Mouse (Mus musculus) thymus, postnatal 0 days (tissue): ENCODE data around the gene Gm20388. TPM values are rescaled to one million over a fixed set of nuclear protein-coding genes. Genes with fewer than 3 reads are reported as not detected.
A peak's percentile ranks its signal among the peaks of the same experiment; 100 is the strongest.

ENCODE experiments used
- DNase-seq: peaks from one replicate; pipeline ENCODE4 v3.0.0-alpha.2; 2015; ENCODE audit warnings: low spot score
- polyA plus RNA-seq: library from polyadenylated mRNA; unstranded; fragments of >200 nt; fragmentation: Nextera tagmentation; extraction: Ambion mirVana; gene quantifications from 2 replicates; pipeline ENCODE4 v1.2.1, GENCODE M21; 2015

The Gm20388 gene
- polyA plus RNA-seq, 1 experiment from 2014 or later = not detected

- no peak for DNase-seq
These were observed 1821.1 kb downstream of the Gm20388 start for GRCm38 (mm10) chr8:121731471-121732333.

DNA sequence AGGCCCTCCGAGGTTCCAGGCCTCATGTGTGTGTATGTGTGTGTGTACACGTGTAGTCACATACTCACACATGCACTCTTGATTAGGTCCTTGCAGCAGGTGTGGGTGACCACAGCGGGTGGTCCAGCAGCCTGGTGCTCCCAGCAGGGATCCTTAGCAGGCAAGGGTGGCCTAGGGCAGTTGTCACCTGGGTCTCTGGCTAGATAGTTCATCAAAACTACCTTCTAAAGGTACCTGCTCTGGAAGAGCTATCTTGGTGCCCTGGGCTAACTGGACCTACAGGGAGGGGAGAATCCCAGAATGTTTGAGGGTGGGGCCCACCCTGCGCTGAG, 1821.7 kb downstream of the Gm20388 start:
- DNase-seq = no peak

- no peak for DNase-seq
These were observed 1823.6 kb downstream of the Gm20388 start for GRCm38 (mm10) chr8:121734262-121734661.

GRCm38 (mm10) chr8:121736236-121736635, 1825.6 kb downstream of the Gm20388 start:
- peak; percentile 36 for DNase-seq

- DNase-seq = no peak
These were observed 1830.1 kb downstream of the Gm20388 start for GRCm38 (mm10) chr8:121740721-121741120.

- no peak for DNase-seq
These were observed 1838.9 kb downstream of the Gm20388 start for GRCm38 (mm10) chr8:121749501-121749900.

DNA sequence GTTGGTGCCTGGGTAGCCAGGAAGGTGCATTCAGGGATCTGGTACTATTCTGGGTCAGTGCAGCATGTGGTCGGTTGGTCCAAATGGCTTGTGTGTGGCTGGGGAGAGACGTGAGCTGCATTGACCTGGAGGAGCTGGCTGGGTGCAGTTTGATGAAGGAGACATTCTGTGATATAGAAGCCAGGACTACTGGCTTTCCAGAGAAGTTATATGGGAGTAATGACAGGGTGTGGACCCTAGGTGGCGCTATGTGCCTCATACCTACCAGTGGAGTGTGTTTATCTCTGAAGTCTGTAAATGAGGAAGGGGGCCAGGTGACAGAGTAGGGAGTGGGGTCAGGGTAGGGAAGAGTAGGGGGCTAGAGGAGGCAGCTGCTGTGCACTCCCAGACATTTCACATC, 1839.9 kb downstream of the Gm20388 start:
- DNase-seq = no peak

DNA sequence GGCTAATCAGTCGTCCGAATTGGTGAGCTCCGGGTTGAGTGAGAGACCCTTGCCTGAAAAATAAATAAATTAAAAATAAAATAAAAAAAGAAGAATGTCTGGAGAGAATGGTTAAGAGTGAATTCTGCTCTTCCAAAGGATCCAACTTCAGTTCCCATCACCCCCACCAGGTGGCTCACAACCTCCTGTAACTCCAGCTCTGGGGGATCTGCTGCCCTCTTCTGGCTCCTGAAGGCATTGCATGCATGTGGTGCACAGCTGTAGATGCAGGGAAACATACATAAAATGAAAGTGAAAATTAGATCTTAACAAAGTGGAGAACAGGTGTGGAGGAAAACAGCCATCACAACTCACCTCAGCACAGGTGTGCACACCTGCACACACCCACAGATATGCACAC, 1840.8 kb downstream of the Gm20388 start:
- DNase-seq = peak; percentile 68

DNA sequence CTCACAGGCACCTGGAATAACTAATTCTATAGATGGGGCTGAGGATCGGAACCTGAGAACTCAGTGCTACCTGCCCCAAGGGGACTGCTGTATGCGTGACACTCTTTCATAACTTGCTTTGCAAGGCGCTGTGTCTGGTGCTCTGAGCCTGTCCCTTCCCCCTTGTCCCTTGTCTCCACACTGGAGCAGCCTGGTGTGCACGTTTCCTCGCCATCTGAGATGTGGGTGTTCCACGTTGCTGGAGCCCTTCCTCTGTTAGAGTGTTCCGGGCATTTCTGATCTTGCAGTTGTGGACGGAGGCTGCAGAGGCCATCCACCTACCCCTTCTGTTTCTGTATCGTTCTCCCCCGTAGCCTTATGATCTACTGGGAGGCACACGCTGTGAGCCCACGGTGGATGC, 1847.8 kb downstream of the Gm20388 start:
- no peak for DNase-seq

- DNase-seq = no peak
These were observed 1849.8 kb downstream of the Gm20388 start for GRCm38 (mm10) chr8:121760484-121760883.

- peak; percentile 17 for DNase-seq
These were observed 1850.8 kb downstream of the Gm20388 start for GRCm38 (mm10) chr8:121761480-121761879.

DNA sequence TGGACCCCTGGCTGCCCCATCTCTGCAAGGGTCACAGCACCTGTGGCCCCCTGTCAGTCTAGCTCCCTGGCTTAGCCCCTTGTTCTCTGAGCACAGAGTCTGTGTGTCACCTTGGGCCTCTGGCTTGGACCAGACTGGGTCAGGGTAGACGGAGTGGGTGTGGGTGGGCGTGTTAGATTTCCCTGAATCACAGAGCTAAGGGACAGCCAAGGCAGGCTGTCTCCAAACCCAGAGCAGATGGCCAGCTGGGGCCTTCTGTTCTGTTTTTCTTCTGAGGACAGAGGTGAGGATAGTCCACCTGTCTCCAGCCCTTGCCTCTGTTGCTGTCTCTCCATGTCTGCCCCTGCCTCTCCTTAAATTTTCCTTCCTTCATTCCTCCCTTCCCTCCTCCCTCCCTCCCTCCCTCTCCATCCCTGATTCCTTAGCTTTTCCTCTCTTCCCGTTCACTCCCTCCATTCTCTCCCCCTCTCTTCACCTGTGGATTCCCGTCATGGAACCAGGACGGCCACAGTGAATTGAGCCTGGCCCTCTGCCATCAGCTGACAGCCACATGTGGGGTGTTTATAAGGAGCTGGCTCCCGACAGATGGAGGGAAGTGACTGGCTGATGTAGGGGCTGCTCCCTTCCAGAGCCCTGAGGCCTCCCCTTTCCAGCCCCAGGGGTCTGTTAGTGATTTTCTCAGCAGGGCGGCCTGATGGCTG, 1852.5 kb downstream of the Gm20388 start:
- DNase-seq = no peak

- DNase-seq = no peak
These were observed 1853.0 kb downstream of the Gm20388 start for GRCm38 (mm10) chr8:121763700-121764013.

DNA sequence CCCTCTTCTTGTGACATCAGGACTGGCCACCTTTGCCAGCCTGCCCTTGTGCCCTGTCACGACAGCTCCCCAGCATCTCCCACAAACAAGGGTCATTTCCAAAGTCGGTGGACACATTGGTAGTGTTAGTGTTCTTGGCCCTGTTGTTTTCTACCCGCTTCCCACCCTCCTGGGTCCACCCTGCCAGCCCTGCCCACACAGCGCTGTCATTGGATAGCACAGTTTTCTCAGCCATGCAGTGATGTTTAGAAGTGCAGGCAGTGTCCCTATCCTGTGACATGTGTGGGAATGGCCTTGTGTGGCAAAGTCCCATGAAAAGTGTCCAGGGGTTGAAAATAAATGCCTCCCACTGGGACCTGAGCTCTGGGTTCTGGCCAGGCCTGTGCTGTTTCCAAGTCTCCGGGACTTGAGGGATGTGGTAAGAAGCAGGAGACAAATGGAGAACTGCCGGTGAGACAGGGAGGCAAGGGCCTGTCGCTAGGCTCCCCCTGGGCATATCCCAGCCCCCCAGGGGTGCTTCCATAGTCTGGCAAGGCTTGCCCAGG, 1855.0 kb downstream of the Gm20388 start:
- no peak for DNase-seq

DNA sequence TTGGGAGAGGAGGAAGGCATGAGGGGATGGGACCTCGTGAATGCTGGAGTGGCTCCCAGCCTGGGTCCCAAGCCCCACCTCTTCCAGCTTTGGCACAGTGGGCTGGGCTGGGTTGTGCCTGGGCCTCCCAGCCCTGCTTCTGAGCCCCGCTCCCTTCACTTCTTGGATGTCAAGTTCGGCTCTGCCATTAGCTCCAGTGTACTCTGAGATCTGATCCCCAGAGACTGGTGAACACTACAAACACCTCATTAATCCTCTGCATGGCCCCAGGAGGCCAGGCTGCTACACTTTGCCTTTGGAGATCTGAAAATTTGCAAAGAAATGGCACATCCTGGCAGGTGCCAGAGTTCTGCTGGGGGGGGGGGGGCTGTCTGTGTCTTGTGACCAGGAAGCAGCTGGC, 1858.5 kb downstream of the Gm20388 start:
- no peak for DNase-seq

DNA sequence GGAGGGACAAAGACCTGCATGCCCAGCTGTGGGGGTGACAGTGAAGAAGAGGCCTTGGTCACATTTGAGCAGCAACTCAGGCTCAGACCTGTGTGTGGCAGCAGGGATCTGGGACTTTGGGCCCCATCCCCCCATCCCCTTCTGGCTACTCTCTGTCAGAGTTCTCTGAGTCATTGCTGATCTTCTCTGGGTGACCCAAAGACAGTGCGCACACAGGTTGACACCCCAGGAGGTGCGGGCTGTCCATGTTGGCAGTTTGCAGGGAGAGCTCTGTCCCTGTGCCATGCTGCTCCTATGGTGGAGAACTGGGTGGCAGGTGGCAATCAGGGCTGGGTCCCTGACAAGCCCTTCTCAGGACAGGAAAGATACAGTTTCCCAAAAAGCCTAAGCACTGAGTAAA, 1859.0 kb downstream of the Gm20388 start:
- no peak for DNase-seq

GRCm38 (mm10) chr8:121770845-121771752, 1860.5 kb downstream of the Gm20388 start:
- no peak for DNase-seq

GRCm38 (mm10) chr8:121773876-121774275, 1863.2 kb downstream of the Gm20388 start:
- DNase-seq = no peak

DNA sequence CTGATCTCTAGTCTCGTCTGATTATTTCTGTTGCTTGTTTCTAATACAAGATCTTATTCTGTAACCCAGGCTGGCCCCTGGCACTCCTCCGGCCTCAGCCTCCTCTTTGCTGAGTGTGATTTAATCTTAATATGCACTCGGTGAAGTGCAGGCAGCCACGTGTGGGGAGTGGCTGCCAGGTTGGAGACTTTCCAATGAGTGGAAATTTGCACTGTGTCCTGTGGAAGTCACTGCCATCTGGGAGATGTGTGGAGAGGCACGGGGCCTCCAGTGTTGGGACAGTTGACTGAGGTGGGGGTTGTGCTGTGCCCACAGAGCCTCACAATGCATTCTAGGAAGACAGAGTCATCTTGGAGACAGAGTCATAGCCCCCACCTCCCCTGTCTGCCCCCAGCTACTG, 1871.9 kb downstream of the Gm20388 start:
- DNase-seq = no peak

DNA sequence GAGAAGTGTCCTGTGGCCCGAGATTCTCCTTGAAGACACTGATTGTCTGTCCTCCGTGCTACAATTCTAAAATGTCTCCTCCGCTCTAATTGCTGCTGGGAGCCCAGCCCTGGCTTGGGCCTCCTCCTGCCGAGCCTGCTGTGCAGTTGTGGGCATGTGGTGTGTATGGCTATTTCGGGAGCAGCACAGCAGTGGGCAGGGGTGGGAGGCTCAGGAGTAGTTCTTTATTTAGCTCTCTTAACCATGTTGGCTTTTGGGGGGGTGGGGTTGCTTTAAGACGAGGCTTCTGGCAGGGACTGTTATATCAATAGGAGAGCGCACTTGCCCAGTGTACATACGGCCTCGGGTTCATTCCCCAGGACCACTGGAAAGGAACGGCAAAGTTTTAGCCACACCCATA, 1875.9 kb downstream of the Gm20388 start:
- no peak for DNase-seq

- no peak for DNase-seq
These were observed 1878.1 kb downstream of the Gm20388 start for GRCm38 (mm10) chr8:121788786-121789185.

DNA sequence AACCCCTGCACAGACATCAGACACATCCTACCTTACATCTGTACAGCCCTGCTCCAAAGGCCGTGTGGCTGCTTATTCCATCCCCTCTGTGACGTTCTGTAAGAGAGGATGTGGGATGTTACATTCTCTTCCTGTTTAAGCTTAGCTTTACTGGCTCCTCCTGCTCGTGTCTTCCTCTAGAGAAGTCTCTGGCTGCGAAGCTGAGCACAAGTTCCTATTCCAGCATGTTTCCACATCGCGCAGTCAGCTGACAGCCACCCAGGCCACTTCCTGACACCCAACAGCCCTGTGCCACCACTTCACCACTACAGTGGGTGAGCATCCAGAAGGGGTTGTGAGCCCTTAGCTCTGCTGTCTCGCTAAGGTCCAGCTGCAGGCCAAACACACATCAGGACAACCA, 1881.5 kb downstream of the Gm20388 start:
- DNase-seq = peak; percentile 5
